Mouse (Mus musculus) cortical plate, adult 2 months (tissue): ENCODE results near the gene Txndc11. TPM values are rescaled to one million over a fixed set of nuclear protein-coding genes. Genes with fewer than 3 reads are reported as not detected.

Experiments used
- H3K27ac ChIP-seq: fragments of 200-500 bp; 2 replicates; pipeline ENCODE4 v1.5.1; 2012; ENCODE audit warnings: low read length, control low read depth, inconsistent platforms; ENCODE audit not compliant: insufficient read depth
- H3K4me1 ChIP-seq: fragments of 200-500 bp; 2 replicates; pipeline ENCODE4 v1.6.1; 2011; ENCODE audit warnings: low read length; ENCODE audit not compliant: control insufficient read depth, insufficient read depth
- H3K4me3 ChIP-seq: fragments of 200-500 bp; 2 replicates; pipeline ENCODE4 v1.5.1; 2011; ENCODE audit warnings: mild to moderate bottlenecking, low read length, control low read depth; ENCODE audit not compliant: insufficient read depth
- CTCF ChIP-seq: fragments of 200-500 bp; IDR thresholded peaks from 2 replicates; pipeline ENCODE4 v1.5.1; 2011; ENCODE audit warnings: mild to moderate bottlenecking, control low read depth, low read length; ENCODE audit not compliant: insufficient read depth; ENCODE audit errors: extremely low read depth
- POLR2A ChIP-seq: fragments of 200-500 bp; IDR thresholded peaks from 2 replicates; pipeline ENCODE4 v1.6.1; 2011; ENCODE audit warnings: mild to moderate bottlenecking, low read length, control low read depth; ENCODE audit not compliant: insufficient read depth; ENCODE audit errors: extremely low read depth
- polyA plus RNA-seq: library from polyadenylated mRNA; depleted of rRNA; stranded (reverse); fragments of >200 nt; gene quantifications from 2 replicates; pipeline ENCODE4 v1.2.3, GENCODE M21; 2012

Txndc11 gene
- polyA plus RNA-seq, 1 experiment: 24.2 TPM

DNA sequence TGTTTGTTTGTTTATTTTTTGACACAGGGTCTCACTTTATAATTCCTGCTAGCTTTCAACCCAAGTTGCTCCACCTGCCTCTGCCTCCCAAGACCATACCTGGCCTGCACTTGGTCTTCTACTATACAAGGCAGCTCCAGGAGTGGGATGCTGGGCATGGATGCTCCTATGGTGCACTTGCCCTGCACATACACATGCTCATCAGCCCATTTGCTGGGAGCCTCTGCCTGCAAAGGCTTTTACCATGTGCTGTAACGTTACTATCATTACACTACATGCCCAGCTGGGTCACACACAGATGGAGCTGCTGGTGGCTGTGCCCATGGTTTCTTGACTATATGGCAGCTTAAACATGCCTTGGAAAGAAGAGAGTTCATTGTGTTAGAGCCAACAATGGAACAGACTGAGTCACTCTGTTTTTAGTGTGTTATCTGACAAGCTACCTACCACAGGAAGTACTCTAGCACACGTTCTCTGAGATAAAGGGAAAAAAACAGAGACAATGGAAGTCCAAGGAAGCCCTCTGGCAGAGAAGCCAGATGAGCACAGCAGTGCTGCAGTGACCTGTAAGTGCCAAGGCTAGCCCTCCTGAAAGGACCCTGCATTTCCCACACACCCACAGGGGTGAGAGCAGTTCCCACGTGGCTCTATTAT lies 56.1 kb downstream of the Txndc11 start:
- Histone ChIP-seq H3K4me3 (no peak overlapping the region), H3K27ac (no peak overlapping the region), H3K4me1 (peaks cover 12% of the 10 kb centered on the region)
- TF ChIP-seq POLR2A: no peak
- TF ChIP-seq CTCF: no peak

- Histone ChIP-seq H3K4me3 (no peak overlapping the region), H3K4me1 (peaks cover 14% of the 10 kb centered on the region), H3K27ac (no peak overlapping the region)
- TF ChIP-seq POLR2A (no peak), CTCF (no peak)
These were observed 56.7 kb downstream of the Txndc11 start for GRCm38 (mm10) chr16:11077601-11078201.

DNA sequence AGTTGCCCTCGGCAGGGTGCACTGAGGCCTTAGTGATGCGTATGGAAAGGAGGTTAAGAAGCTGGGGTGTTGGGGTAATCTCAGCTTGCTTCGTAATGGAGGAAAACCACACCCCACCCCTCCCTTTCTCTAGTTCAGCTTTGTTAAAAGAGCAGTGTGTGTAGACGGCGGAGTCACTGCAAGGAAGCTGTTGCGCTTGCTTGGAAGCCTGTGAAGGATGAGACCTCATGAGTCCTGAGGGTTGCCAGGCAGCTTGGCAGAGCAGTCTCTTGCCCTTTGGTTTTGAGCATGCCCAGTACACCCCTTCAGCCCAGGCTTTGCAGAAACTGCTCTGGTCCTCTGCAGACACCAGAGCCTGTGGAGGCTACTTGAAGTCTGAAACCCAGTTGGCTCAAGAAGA lies 61.4 kb downstream of the Txndc11 start:
- TF ChIP-seq POLR2A (no peak), CTCF (no peak)
- peaks cover 18% of the 10 kb centered on the region for H3K4me1 ChIP-seq
- no peak overlapping the region for H3K27ac ChIP-seq
- no peak overlapping the region for H3K4me3 ChIP-seq

- no peak overlapping the region for H3K4me3 ChIP-seq
- TF ChIP-seq POLR2A (no peak), CTCF (no peak)
- no peak overlapping the region; the same call in 1 of the 2 replicates for H3K27ac ChIP-seq
- H3K4me1 ChIP-seq: peaks cover 22% of the 10 kb centered on the region
These were observed 62.0 kb downstream of the Txndc11 start for GRCm38 (mm10) chr16:11072454-11072853.

DNA sequence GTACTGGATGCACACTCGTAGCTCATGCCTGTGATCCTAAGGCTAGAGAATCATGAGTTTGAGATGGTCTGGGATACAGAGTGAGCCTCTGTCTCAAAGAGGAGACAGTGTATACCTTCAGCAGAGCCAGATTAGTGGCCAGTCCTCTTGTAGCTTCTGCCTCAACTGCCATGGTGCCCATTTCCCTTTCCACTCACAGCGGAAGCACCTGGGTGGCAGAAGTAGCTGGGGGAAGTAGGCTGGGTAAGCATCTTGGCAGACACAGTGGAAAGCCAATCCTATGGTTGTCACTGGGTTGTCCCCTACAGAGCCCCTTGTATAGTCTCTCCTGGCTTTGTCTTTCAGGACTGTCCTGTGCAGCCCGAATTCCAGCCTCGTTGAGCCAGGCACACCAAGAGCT lies 62.6 kb downstream of the Txndc11 start:
- TF ChIP-seq CTCF (no peak), POLR2A (no peak)
- Histone ChIP-seq H3K4me3 (no peak overlapping the region), H3K4me1 (peaks cover 21% of the 10 kb centered on the region), H3K27ac (no peak overlapping the region; the same call in 1 of the 2 replicates)

DNA sequence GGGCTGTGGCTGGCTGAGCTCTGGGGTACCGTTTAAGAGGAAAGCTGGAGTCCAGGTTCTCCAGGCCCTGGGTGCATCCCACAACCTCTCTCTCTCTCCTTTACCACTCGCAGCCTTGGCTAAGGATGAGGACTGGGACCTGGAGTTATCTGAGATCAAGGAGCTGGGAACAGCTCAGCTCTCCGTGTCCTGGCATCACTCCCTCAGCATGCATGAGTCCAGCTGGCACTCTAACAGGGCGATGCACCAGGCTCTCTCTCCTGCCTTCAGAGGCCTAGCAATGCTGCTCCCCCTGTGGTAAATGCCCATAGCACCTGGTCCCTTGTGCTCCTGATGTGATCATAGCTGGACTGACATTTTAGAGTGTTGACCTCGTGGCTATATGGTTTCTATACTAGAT lies 63.3 kb downstream of the Txndc11 start:
- Histone ChIP-seq H3K27ac (no peak overlapping the region), H3K4me3 (no peak overlapping the region)
- TF ChIP-seq CTCF (no peak), POLR2A (no peak)

GRCm38 (mm10) chr16:11069710-11070420 lies 64.6 kb downstream of the Txndc11 start:
- TF ChIP-seq CTCF (no peak), POLR2A (no peak)
- Histone ChIP-seq H3K27ac (no peak overlapping the region), H3K4me1 (peaks cover 20% of the 10 kb centered on the region), H3K4me3 (no peak overlapping the region)

More for the DNA sequence above, 63.3 kb downstream of the Txndc11 start:
- peaks cover 21% of the 10 kb centered on the region for H3K4me1 ChIP-seq

GRCm38 (mm10) chr16:11069271-11069670 lies 65.2 kb downstream of the Txndc11 start:
- Histone ChIP-seq H3K27ac (no peak overlapping the region), H3K4me1 (peaks cover 20% of the 10 kb centered on the region), H3K4me3 (no peak overlapping the region)
- TF ChIP-seq POLR2A: no peak
- no peak for TF ChIP-seq CTCF

DNA sequence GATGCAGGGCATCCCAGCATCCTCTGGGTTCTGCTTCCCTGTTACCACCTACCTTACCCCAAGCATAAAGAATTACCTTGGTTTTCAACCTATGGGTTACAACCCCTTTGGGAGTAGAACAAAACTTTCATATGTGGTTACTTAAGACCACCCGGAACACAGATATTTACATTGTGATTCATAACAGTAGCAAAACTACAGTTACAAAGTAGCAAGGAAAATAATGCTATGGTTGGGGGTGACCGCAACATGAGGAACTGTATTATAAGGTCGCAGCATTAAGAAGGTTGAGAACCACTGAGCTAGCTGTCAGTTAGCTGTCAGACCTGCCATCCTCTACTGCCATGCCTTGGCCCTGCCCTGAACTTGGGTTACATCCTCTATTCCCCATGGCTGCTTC lies 65.8 kb downstream of the Txndc11 start:
- no peak overlapping the region for H3K27ac ChIP-seq
- H3K4me1 ChIP-seq: peaks cover 20% of the 10 kb centered on the region
- no peak overlapping the region for H3K4me3 ChIP-seq
- no peak for TF ChIP-seq CTCF
- no peak for TF ChIP-seq POLR2A

DNA sequence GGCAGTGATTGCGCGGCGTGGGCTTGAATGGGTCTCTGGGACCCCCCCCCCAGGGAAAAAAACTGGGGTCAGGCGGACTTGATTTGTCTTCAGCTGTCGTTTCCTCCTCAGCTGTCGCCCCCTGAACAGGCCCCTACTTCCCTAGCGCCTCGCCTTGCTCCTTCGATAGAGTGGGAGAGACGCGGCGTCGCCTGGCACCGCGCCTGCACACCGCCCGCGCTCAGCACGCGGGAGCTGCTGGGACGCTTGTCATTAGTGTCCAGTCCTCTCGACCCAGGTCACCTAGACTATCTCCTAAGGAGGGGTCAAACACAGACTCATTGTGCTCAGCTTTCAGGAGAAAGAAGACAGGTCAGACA lies 67.6 kb downstream of the Txndc11 start:
- Histone ChIP-seq H3K27ac (peak overlapping the region; percentile 62), H3K4me1 (peaks cover 16% of the 10 kb centered on the region), H3K4me3 (peak overlapping the region; percentile 68)
- TF ChIP-seq POLR2A: peak; percentile 14; the same call in 1 of the 2 replicates
- TF ChIP-seq CTCF: no peak
